Mouse (Mus musculus) hindbrain, embryonic 12.5 days (tissue): ENCODE results near the gene Cdh5. TPM values are rescaled to one million over a fixed set of nuclear protein-coding genes. Genes with fewer than 3 reads are reported as not detected.

Source experiments
- ATAC-seq: fragments of 200-750 bp; cut with Nextera tagmentation; 2 replicates; pipeline ENCODE4 v1.8.0; 2017; ENCODE audit warnings: moderate TSS enrichment; ENCODE audit not compliant: low FRiP score
- H3K27ac ChIP-seq: fragments of 300-500 bp; sonication (generic); 2 replicates; pipeline ENCODE4 v1.5.1; 2016; ENCODE audit warnings: mild to moderate bottlenecking
- H3K27me3 ChIP-seq: fragments of 300-500 bp; sonication (generic); 2 replicates; pipeline ENCODE4 v1.6.1; 2016; ENCODE audit warnings: mild to moderate bottlenecking
- H3K36me3 ChIP-seq: fragments of 300-500 bp; sonication (generic); 2 replicates; pipeline ENCODE4 v1.6.1; 2016; ENCODE audit warnings: mild to moderate bottlenecking
- H3K4me1 ChIP-seq: fragments of 300-500 bp; sonication (generic); 2 replicates; pipeline ENCODE4 v1.6.1; 2016
- H3K4me2 ChIP-seq: fragments of 300-500 bp; sonication (generic); replicated peaks from 2 replicates; pipeline ENCODE4 v1.6.1; 2016; ENCODE audit warnings: mild to moderate bottlenecking
- H3K4me3 ChIP-seq: fragments of 300-500 bp; sonication (generic); 2 replicates; pipeline ENCODE4 v1.5.1; 2016; ENCODE audit warnings: mild to moderate bottlenecking
- H3K9ac ChIP-seq: fragments of 300-500 bp; sonication (generic); 2 replicates; pipeline ENCODE4 v1.6.1; 2016; ENCODE audit warnings: mild to moderate bottlenecking, moderate library complexity
- H3K9me3 ChIP-seq: fragments of 300-500 bp; sonication (generic); replicated peaks from 2 replicates; pipeline ENCODE4 v1.6.1; 2016; ENCODE audit warnings: mild to moderate bottlenecking
- WGBS: fragments of 180-500 bp; shearing (Covaris S2); methylation state at CpG from one replicate; pipeline ENCODE4 v1.1.7; 2016; 5-methylcytosine and 5-hydroxymethylcytosine counted together
- polyA plus RNA-seq: library from polyadenylated mRNA; unstranded; fragments of >200 nt; fragmentation: Nextera tagmentation; extraction: Ambion mirVana; gene quantifications from 2 replicates; pipeline ENCODE4 v1.2.1, GENCODE M21; 2016

Gene Cdh5
- polyA plus RNA-seq, 1 experiment from 2014 or later = 16.2 TPM

DNA sequence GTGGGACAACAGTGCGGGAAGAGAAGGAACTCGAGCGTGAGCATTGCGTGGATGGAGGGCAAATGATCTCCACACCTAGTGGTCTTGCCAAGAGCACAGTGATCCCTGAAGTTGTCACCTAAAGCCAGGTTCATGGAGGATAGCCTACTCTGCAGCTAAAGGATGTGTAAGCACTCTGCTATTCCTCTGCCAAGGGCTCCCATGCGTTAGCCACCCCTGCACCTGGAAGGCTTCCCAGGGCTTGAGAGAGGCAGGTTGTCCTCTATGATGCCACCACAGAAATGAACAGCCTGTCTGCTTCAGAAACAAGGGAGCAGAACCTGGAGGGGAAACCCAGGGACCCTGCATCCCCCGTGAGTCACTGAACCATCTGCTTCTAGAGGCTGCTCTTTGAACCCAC, 86.2 kb downstream of the Cdh5 start:
- no peak overlapping the region for H3K9ac ChIP-seq
- no peaks in the 10 kb centered on the region for H3K36me3 ChIP-seq
- H3K4me3 ChIP-seq = no peak overlapping the region
- ATAC-seq = no peak
- no peak overlapping the region for H3K4me2 ChIP-seq
- H3K9me3 ChIP-seq = no peaks in the 10 kb centered on the region
- peaks cover 7% of the 10 kb centered on the region for H3K27me3 ChIP-seq
- WGBS = 88% methylated on average over 6 of the region's 6 CpGs
- peaks cover 12% of the 10 kb centered on the region for H3K4me1 ChIP-seq
- no peak overlapping the region for H3K27ac ChIP-seq

DNA sequence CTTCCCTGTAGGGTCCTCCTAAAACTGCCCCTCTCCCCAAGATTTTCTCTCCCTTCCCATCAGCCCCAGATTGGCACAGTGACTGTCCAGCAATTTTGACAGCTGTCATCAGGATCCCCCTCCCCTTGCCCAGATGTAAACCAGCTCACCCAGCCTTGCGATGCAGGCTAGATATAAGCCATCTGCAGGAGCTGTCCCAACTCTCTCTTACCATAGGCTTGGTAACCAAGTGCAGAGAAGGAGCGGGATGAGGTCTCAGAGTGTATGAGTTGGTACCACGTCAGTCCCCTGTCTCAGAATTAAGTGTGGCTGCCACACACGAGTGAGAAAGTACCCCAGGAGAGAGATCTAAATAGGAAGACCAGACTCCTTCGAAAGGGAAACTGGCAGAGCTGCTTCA, 87.0 kb downstream of the Cdh5 start:
- Histone ChIP-seq H3K36me3 (no peaks in the 10 kb centered on the region), H3K4me2 (no peak overlapping the region), H3K4me1 (peaks cover 12% of the 10 kb centered on the region), H3K27ac (no peak overlapping the region), H3K4me3 (no peak overlapping the region), H3K9me3 (0 out of 2 replicates have a peak, but pooled peaks cover 5% of the 10 kb centered on the region), H3K27me3 (peaks cover 7% of the 10 kb centered on the region), H3K9ac (no peak overlapping the region)
- no peak for ATAC-seq
- WGBS = 65% methylated on average over 5 of the region's 5 CpGs

DNA sequence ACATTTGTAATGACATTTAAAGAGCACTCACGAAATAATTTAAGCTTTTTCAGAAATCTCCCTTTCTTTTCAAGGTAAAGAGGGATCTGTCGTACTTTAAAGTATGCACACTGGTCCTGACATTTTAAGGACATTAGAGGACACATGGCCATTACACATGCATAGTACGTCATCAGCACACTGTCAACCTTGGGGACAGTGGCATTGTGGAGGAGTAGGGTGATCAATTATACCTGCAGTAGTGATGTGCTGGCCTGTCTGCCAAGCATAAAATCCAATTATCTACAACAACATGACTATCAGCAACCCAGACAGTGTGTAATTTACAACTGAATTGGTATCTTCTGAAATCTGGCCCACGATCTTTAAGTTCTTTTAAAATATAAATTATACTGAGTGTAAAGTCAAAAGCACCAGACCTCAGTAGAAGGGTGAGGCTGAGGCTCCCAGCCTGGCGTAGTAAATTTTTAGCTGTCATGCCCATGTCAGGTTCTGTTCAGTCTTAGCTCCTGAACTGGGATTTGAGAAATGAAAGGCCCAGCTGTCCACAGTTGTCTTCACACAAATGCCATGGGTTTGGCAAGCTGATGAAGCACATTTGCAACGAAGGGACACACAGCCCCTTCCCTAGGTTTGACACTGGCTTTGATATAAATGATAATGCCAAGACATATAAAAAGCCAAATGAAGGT, 89.5 kb downstream of the Cdh5 start:
- WGBS = 58% methylated on average over 6 of the region's 6 CpGs
- H3K4me1 ChIP-seq = peaks cover 5% of the 10 kb centered on the region
- H3K9ac ChIP-seq = no peak overlapping the region
- H3K4me3 ChIP-seq = no peak overlapping the region
- peaks cover 7% of the 10 kb centered on the region for H3K27me3 ChIP-seq
- H3K9me3 ChIP-seq = 0 out of 2 replicates have a peak, but pooled peaks cover 6% of the 10 kb centered on the region
- peak overlapping the region; percentile 58 for H3K27ac ChIP-seq
- H3K36me3 ChIP-seq = no peaks in the 10 kb centered on the region
- ATAC-seq = peak; percentile 55
- H3K4me2 ChIP-seq = no peak overlapping the region

DNA sequence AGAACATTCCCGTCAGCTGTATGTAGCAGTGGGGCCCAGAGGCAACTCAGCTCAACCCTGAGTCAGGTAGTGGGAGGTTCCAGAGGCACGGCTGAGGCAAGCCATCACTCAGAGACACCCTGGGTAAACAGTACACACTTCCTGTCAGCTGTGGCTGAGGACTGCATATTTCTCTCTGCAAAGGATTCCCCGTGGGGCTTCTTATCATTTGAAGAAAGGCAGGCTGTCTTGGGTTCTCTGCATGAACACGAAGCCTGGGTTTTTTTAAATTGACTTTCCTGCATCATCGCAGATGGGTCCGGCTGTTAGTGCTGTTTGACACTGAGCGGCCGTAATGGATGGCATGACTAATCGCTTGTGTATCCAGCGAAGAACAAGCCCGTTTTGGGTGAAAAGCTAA, 90.1 kb downstream of the Cdh5 start:
- ATAC-seq = peak; percentile 85
- Histone ChIP-seq H3K36me3 (no peaks in the 10 kb centered on the region), H3K27ac (peak overlapping the region; percentile 58), H3K4me1 (peaks cover 5% of the 10 kb centered on the region), H3K9me3 (0 out of 2 replicates have a peak, but pooled peaks cover 6% of the 10 kb centered on the region), H3K9ac (no peak overlapping the region), H3K4me2 (no peak overlapping the region), H3K27me3 (peaks cover 7% of the 10 kb centered on the region), H3K4me3 (no peak overlapping the region)
- WGBS = 19% methylated on average over 11 of the region's 11 CpGs

Other genes starting within 250 kb of the Cdh5 start
- gene Bean1, start 68.8 kb downstream of the Cdh5 start, polyA plus RNA-seq = 2.2 and 2.6 TPM in 2 replicates
- 37.8 and 38.4 TPM in 2 replicates for gene Tk2, start 146.9 kb downstream of the Cdh5 start, polyA plus RNA-seq
- 40.7 and 48.2 TPM in 2 replicates for gene Cklf, start 149.2 kb downstream of the Cdh5 start, polyA plus RNA-seq
- gene Cmtm2a, start 191.6 kb downstream of the Cdh5 start, polyA plus RNA-seq = not detected in 2 replicates
- gene Gm45711, start 208.5 kb downstream of the Cdh5 start, polyA plus RNA-seq = not detected in 2 replicates
- not detected in 2 replicates for gene Cmtm1, start 208.5 kb downstream of the Cdh5 start, polyA plus RNA-seq
- not detected in 2 replicates for gene Gm11020, start 219.9 kb downstream of the Cdh5 start, polyA plus RNA-seq
- not detected in 2 replicates for gene Cmtm2b, start 220.6 kb downstream of the Cdh5 start, polyA plus RNA-seq
- 84.4 and 92.5 TPM in 2 replicates for gene Cmtm3, start 237.8 kb downstream of the Cdh5 start, polyA plus RNA-seq